Mouse (Mus musculus): ENCODE data around the gene Dyrk3. TPM values are rescaled to one million over a fixed set of nuclear protein-coding genes. Genes with fewer than 3 reads are reported as not detected.

The Dyrk3 gene
- total RNA-seq, 2 experiments from 2014 or later = 0.17 to 0.29 TPM

DNA sequence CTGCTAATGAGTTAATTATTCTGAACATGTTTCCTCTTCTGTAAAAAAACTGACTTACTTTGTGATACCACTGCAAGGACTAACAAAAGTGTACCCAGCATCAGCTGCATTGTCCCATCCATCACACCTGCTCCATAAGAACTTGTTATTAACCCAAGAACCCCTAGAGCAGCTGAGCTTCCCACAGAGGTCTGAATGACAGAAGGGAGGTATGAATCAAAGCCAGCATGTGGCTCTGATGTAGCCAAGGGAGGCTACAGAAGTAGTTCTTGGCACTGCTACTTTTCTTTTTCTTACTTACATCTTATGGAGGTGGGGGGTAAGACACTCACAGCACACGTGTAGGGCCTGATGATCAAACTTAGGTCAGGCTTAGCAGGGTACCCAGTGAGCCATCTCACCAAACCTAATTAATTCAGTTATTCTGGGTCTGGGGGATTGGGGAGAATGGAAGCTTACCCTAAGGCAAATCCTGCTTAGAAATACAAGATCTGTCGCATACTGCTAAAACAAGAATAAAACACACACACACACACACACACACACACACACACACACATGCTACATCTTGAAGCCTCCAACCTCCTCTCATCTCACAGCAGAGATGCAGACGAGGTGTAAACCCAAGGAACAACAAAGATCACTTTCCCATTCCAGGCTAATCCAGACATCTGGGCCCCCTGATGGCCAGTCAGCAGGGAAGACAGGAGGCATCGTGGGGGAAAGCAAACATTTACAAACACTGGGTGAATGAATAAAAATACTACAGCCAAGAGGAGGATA is 52.0 kb downstream of the Dyrk3 start:
- DNase-seq (ENCODE audit: low spot score in 2 of 2) = no peak

DNA sequence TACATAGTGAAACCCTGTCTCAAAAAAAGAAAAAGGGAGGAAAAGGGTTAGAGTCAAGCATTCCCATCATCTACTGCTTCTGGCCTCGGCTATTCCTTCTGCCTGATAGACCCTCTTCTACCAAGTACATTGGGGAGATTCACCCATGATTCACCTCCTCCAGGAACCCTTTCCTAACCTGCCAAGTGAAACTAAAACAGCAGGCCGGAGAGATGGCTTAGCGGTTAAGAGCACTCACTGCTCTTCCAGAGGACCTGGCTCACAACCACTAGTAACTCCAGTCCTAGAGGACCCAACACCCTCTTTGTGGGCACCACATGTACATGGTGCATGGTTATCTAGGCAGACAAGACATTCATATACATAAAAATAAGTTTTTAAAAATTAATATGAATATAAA is 52.9 kb downstream of the Dyrk3 start:
- no peak for DNase-seq (ENCODE audit: low spot score in 2 of 2)

DNA sequence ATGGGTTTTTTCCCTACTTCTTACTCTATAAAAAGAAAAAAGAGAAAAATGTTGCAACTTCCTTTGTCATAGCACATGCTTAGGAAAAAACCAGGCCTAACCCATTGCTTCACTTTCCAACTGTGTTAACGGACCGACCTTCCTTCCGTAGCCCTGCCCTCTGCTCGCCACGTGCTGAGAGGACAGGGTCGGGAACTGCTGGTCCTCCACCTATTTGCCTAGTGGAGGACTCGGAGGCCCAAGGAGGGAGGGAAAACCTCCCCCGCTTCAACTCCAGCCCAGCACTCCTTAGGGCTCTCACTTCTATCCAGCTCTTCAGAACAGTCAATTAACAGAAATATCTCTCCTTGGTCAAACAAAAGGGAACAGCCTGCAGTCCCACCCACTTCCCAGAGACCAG is 53.9 kb downstream of the Dyrk3 start:
- no peak for DNase-seq (ENCODE audit: low spot score in 2 of 2)

DNA sequence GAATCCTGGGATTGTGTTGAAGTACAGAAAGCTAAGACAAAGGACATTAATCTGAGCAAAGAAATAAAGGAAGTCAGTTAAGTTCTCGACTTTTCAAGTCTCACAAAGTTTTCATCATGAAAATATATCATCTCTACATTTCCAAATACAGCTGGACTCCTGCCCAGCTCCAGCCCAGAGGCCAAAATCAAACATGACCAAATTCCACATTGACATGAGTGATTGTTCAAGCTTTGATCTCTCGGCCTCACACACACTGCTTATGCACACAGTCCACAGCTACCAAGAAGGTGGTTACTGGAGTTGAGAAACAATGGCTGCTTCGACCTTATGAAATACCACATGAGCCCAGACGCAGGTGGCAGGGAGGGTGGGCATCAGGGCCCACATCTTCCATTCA is 54.5 kb downstream of the Dyrk3 start:
- DNase-seq (ENCODE audit: low spot score in 2 of 2) = peak in 1 of 2 experiments; percentile 35

GRCm38 (mm10) chr1:131083122-131083521 is 55.0 kb downstream of the Dyrk3 start:
- no peak for DNase-seq (ENCODE audit: low spot score in 2 of 2)

DNA sequence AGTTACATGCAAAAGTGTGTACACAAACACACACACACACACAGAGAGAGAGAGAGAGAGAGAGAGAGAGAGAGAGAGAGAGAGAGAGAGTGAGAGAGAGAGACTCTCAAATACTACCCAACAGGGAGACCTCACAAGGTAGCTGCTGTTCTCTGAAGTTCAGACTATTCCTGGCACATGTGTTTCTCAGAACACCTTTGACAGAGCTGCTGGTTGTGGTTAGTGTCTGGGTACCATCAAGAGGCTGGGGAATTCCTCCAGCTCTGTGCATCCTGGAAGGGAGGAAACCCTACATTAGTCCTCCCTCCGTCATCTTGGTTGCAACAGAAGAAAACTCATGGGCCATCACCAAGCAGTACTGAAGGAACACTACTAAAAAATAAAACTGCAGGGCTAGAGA is 57.5 kb downstream of the Dyrk3 start:
- no peak for DNase-seq (ENCODE audit: low spot score in 2 of 2)

DNA sequence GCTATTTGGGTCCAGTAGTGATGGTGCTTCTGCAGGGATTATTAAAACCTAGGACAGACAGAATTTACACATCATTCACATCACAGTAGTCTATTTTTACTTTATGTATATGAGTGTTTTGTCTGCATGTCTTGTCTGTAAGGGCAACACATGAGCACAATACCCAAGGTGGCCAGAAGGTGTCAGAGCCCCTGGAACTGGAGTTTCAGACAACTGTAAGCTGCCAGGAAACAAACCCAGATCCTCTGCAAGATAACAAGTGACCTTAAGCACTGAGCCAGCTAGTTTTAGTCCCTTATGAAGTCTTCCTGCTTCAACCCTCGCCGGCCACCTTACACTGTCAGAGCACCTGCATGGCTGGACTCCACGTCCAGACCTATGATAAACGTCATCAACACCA is 58.4 kb downstream of the Dyrk3 start:
- no peak for DNase-seq (ENCODE audit: low spot score in 2 of 2)

DNA sequence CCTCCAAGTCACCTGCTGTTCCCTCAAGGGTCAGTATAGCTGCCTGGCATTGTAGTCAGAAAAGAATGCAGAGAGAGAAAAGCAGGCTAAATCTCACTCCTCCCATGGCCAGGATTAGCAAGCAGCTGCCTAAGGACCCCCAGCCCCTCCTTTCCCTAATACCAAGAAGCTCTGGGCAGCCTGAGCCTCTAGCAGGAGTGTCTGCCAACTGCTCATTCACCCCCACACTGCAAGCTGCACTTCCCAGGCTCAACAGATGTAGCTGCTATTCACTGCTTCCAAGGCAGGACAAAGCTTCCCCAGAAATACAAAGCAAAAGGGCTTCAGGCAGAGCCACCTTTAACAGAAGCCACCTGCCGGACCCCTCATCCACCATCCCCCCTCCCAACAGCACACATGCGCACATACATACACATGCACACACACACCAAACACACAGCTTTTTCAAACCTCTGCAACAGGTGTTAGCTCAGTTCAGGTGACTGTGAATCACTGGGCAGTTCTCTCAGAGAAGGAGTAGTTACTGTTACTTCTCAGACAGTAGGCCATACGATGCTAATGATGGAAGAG is 59.3 kb downstream of the Dyrk3 start:
- DNase-seq (ENCODE audit: low spot score in 2 of 2) = peak in 1 of 2 experiments; percentile 58

Other genes starting within 250 kb of the Dyrk3 start
- not detected for gene Il20, start 226.9 kb downstream of the Dyrk3 start, total RNA-seq (2021)
- not detected for gene Il19, start 198.2 kb downstream of the Dyrk3 start, total RNA-seq (2021)
- gene Il10, start 118.5 kb downstream of the Dyrk3 start, total RNA-seq (2021) = not detected
- gene Mapkapk2, start 40.5 kb downstream of the Dyrk3 start, total RNA-seq (2021) = 100 to 1,000 TPM; 159 to 163 TPM
- 10 to 100 TPM; 25.3 to 27.2 TPM for gene Eif2d, start 14.8 kb upstream of the Dyrk3 start, total RNA-seq (2021)
- 1 to 10 TPM; 6.4 to 7.9 TPM for gene Rassf5, start 106.9 kb upstream of the Dyrk3 start, total RNA-seq (2021)
- 1 to 10 TPM; 7.5 to 7.6 TPM for gene Ikbke, start 141.3 kb upstream of the Dyrk3 start, total RNA-seq (2021)

Data from gastrocnemius, postnatal 4 days (tissue).